Mouse (Mus musculus) hindbrain, embryonic 10.5 days (tissue): ENCODE results near the gene Rad50. TPM values are rescaled to one million over a fixed set of nuclear protein-coding genes. Genes with fewer than 3 reads are reported as not detected.

Experiments
- DNase-seq: peaks from one replicate; pipeline ENCODE4 v3.0.0-alpha.2; 2017; ENCODE audit warnings: low spot score
- H3K27ac ChIP-seq: fragments of 300-500 bp; sonication (generic); 2 replicates; pipeline ENCODE4 v1.5.1; 2016; ENCODE audit warnings: mild to moderate bottlenecking, moderate library complexity
- H3K27me3 ChIP-seq: fragments of 300-500 bp; sonication (generic); 2 replicates; pipeline ENCODE4 v1.6.1; 2016; ENCODE audit warnings: mild to moderate bottlenecking; ENCODE audit not compliant: poor library complexity, insufficient read depth, severe bottlenecking
- H3K36me3 ChIP-seq: fragments of 300-500 bp; sonication (generic); 2 replicates; pipeline ENCODE4 v1.6.1; 2016; ENCODE audit warnings: mild to moderate bottlenecking, moderate library complexity
- H3K4me1 ChIP-seq: fragments of 300-500 bp; sonication (generic); replicated peaks from 2 replicates; pipeline ENCODE4 v1.6.1; 2016; ENCODE audit warnings: mild to moderate bottlenecking
- H3K4me3 ChIP-seq: fragments of 300-500 bp; sonication (generic); 2 replicates; pipeline ENCODE4 v1.5.1; 2016; ENCODE audit warnings: mild to moderate bottlenecking, moderate library complexity
- H3K9me3 ChIP-seq: fragments of 300-500 bp; sonication (generic); 2 replicates; pipeline ENCODE4 v1.6.1; 2016; ENCODE audit warnings: mild to moderate bottlenecking, moderate library complexity
- WGBS: fragments of 180-500 bp; shearing (Covaris S2); methylation state at CpG from one replicate; pipeline ENCODE4 v1.1.7; 2016; 5-methylcytosine and 5-hydroxymethylcytosine counted together
- polyA plus RNA-seq: library from polyadenylated mRNA; unstranded; fragments of >200 nt; fragmentation: Nextera tagmentation; extraction: Ambion mirVana; gene quantifications from 2 replicates; pipeline ENCODE4 v1.2.1, GENCODE M21; 2016

The Rad50 gene
- polyA plus RNA-seq, 1 experiment from 2014 or later: 13.7 TPM

DNA sequence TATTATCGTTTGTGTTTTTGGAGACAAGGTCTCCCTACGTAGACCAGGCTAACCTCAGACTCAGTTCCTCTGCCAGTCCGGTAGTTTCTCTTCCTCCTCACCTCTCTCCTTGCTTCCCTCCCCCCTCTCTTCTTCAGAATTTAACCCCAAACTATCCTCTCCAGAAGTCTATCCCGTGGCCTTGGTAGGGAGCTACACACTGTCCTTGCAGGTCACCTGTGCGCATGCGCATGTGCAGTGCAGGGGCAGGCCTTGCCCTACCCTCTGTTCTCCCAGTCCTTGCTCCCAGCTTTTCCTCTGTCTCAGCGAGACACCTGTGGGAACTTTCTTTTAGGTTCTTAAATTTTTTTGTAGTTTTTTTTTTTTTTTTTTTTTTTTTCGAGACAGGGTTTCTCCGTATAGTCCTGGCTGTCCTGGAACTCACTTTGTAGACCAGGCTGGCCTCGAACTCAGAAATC is 69.3 kb downstream of the Rad50 start:
- Histone ChIP-seq H3K4me3 (no peak overlapping the region), H3K27me3 (peaks cover 49% of the 10 kb centered on the region), H3K27ac (no peak overlapping the region), H3K9me3 (no peaks in the 10 kb centered on the region), H3K4me1 (peaks cover 18% of the 10 kb centered on the region), H3K36me3 (no peaks in the 10 kb centered on the region)
- 81% methylated on average over 10 of the region's 10 CpGs for WGBS
- DNase-seq: no peak

DNA sequence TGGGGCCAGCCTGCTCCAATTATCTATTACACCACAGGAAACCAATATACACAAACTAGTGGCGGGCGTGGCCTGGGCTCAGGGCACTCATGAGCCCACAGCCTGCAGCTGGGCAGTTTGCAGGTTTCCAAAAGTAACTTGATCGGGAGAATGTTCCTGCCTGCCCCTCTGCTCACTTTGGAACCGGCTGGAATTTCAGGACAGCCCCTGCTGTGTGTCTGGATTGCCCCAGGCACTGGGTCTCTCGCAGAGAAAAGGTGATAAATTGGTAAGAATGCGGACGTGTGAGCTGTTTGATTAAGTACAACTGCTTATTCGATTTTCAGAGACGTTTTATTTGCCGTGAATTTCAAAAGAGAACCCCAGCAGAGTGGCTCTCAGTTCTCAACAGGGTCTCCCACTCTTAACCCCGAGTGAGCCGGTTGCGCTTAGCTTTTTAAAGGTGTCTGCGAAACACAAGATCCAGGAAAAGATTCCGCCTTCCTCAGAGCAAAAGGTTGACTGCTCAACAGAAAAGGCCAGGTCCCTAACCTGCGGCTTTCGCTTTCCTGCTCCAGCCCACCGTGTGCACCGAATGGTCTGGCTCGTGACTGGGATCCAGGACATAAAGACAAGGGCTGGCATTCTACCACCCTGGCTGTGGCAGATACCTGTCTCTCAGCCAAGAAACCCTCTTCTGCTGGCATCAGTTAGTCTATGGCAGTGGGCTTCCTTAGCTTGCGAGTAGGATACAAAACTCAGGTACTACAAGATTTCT is 69.9 kb downstream of the Rad50 start:
- peak; percentile 38 for DNase-seq
- Histone ChIP-seq H3K27me3 (peaks cover 49% of the 10 kb centered on the region), H3K27ac (no peak overlapping the region), H3K4me1 (peaks cover 18% of the 10 kb centered on the region), H3K36me3 (no peaks in the 10 kb centered on the region), H3K4me3 (no peak overlapping the region), H3K9me3 (no peaks in the 10 kb centered on the region)
- 24% methylated on average over 21 of the region's 21 CpGs for WGBS

DNA sequence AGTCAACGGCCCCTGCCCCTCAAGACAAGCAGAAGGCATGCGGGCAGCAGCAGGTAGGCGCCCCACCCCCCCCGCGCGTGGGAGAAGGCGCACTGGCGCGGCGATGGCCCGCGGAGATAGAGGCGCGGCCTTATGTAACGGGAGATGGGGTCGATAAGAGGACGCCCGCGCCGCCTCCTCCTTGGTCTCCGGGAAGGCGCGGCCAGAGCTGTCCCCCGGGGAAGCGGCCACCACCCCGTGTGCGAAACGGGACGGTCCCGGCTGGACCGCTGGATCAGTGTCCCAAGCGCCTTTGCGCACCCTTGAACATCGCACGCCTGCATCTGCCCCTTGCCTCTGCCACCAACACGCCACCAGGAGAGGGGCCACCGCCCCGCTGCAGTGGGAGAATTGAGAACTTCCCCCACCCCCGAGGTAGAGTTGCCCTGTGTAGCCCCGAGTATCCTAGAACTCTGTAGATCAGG is 70.9 kb downstream of the Rad50 start:
- Histone ChIP-seq H3K36me3 (no peaks in the 10 kb centered on the region), H3K4me3 (peak overlapping the region; percentile 54), H3K4me1 (peaks cover 18% of the 10 kb centered on the region), H3K27me3 (peaks cover 49% of the 10 kb centered on the region), H3K9me3 (no peaks in the 10 kb centered on the region), H3K27ac (peak overlapping the region; percentile 66)
- DNase-seq: peak; percentile 17
- WGBS: 2% methylated on average over 40 of the region's 40 CpGs

DNA sequence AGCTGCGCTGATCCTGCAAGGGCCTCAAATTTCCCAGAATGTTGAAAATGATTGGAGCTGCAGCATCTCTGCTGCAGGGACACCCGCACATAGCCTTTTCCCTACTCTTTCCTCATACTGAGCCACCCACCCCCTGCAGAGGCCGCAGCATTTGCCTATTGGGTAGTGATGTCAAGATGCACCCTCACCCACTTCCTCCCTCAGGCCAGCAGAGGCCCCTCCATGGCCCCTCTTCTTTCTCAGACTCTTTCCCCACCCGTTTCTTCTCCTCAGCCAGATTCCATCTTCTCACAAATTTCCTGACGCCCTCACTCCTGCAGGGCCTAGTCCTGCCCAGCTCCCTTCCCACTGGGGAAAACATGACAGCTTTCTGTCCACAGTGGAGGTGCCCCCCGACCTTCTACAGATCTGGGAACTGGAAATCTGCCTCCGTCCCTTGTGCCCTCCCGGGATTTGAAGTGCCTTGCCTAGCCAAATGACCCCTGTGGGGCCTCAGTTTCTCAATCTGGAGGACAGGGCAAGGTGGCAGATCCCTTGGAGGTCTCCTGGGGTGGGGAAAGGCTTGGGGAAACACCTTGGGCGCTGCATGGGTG is 71.4 kb downstream of the Rad50 start:
- whole genome bisulfite sequencing: 35% methylated on average over 9 of the region's 9 CpGs
- peak overlapping the region; percentile 54 for H3K4me3 ChIP-seq
- H3K27ac ChIP-seq: peak overlapping the region; percentile 66
- no peaks in the 10 kb centered on the region for H3K36me3 ChIP-seq
- peaks cover 18% of the 10 kb centered on the region for H3K4me1 ChIP-seq
- H3K9me3 ChIP-seq: no peaks in the 10 kb centered on the region
- H3K27me3 ChIP-seq: peaks cover 49% of the 10 kb centered on the region
- no peak for DNase-seq

DNA sequence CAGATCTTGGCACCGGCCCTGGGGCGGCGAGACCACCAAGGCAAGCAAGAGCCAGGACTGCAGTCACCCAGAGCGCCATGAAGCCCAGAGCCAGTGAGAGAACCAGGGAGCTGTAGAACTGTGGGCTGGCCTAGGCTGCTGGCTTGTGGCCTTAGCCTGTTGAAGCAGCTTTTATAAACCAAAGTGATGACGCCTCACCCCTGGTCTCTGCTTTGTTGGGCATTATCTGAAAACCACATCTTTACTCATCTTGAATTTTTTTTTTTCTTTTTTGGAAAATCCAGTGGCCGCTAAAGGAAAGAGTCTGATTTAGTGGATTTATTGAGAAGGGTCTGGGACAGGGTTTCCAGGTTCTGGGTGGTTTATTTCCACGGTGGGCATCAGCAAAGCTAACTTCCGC is 72.6 kb downstream of the Rad50 start, which contains the start of gene Il13:
Il13 (minus strand) TSS at position 147 of the 400 bp plus-strand sequence.
- no peak within 1 kb of the TSS for H3K4me3 ChIP-seq

DNA sequence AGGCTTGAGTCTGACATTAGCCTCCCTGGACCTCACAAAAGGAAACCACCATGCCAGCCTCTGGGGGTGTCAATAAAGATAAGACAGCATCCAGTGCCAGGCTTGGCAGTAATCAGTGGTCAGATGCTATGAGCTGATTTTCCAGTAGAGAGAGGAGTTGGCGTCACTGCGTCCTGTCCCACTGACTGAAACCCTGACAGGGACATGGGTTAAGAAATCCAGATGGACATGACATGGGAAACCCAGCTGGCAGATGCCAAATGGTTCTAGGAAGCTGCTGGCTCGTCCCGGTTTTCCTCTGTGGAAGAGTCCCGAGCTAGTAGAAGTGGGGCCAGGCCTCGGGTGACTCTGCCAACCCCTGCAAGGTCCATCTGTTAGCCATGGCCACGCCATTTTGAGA is 73.5 kb downstream of the Rad50 start:
- Histone ChIP-seq H3K4me1 (peaks cover 18% of the 10 kb centered on the region), H3K4me3 (no peak overlapping the region), H3K9me3 (no peaks in the 10 kb centered on the region), H3K27me3 (peaks cover 49% of the 10 kb centered on the region), H3K36me3 (no peaks in the 10 kb centered on the region), H3K27ac (no peak overlapping the region)
- 88% methylated on average over 7 of the region's 7 CpGs for WGBS
- no peak for DNase-seq

More for the DNA sequence above, 72.6 kb downstream of the Rad50 start, which contains the start of gene Il13:
- no peak for DNase-seq
- WGBS: 91% methylated on average over 8 of the region's 8 CpGs
- Histone ChIP-seq H3K4me1 (peaks cover 18% of the 10 kb centered on the region), H3K27ac (no peak within 1 kb of the TSS), H3K27me3 (peaks cover 49% of the 10 kb centered on the region), H3K9me3 (no peaks in the 10 kb centered on the region), H3K36me3 (no peaks in the 10 kb centered on the region)

DNA sequence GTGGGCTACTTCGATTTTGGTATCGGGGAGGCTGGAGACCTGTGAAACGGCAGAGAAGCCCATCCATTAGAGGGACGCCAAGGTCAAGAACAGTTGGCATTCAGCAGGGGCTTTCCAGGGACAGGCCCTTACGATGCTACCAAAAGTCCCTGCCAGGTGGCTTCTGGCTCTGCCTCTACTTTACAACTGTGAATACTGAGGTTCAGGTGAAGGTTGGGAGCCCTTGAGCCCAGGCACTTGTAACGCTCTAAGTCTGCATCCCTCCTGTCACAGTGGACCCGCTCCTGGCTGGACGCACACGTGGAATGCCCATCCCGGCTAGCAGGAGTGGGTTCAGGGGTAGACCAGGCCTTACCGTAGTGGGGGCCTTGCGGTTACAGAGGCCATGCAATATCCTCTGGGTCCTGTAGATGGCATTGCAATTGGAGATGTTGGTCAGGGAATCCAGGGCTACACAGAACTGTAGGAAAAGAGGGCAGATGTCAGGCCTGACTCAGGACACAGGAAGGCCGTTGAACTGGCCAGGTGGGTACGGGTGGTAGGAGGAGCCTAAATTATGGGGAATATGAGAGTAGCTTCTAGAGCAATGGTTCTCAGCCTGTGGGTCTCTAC is 74.9 kb downstream of the Rad50 start:
- WGBS: 71% methylated on average over 14 of the region's 14 CpGs
- H3K36me3 ChIP-seq: no peaks in the 10 kb centered on the region
- H3K4me1 ChIP-seq: peaks cover 24% of the 10 kb centered on the region
- no peak overlapping the region for H3K27ac ChIP-seq
- no peak overlapping the region for H3K4me3 ChIP-seq
- no peaks in the 10 kb centered on the region for H3K9me3 ChIP-seq
- DNase-seq: peak; percentile 24
- peaks cover 42% of the 10 kb centered on the region for H3K27me3 ChIP-seq

DNA sequence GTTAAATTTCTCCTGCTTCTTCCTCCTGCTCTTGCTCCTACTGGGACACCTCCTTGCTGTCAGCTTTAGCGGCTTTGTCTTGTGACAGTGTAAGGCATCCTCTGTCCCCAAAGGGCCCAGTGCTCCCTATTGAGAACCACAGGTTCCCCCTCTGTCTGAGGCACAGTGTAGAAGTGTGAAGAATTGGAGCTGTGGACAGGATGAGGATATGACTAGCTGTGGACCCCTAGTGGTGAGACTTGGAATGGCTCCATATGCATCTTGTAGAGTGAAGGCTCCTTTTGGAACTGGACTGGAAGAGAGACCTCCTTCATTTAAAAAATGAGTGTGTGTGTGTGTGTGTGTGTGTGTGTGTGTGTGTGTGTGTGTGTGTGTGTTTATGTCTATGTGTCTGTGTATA is 79.3 kb downstream of the Rad50 start:
- Histone ChIP-seq H3K4me1 (peaks cover 14% of the 10 kb centered on the region; the same call in 1 of the 2 replicates), H3K4me3 (no peak overlapping the region), H3K36me3 (no peaks in the 10 kb centered on the region), H3K27me3 (peaks cover 7% of the 10 kb centered on the region), H3K9me3 (no peaks in the 10 kb centered on the region), H3K27ac (no peak overlapping the region)
- peak; percentile 78 for DNase-seq
- 7% methylated on average over 1 of the region's 1 CpGs for WGBS

DNA sequence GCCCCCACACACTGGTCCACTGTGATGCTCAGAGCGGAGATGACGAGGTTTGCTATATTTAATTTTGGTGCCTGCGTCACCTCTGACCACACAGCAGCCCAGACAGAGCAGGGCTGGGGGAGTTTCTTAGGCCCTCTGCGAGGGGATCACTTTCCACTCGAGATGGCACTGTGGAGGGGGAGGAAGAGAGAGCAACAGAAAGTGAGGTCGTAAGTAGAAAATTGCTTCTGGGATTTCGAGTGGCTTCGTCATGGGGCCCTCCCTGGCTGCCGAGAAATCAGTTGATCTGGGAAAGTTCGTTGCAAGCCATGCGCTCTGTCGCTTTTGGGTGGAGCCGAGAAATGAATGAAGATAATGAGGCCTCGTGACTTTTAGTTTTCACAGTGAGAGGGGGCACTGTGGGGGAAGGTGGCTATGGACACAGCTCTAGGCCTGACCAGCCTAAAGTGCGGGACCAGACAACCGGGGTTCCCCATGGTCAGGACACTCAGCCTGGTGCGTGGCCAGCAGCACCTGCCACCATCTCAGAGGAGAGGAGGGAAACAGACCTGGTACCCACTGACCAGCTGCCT is 80.2 kb downstream of the Rad50 start:
- Histone ChIP-seq H3K9me3 (no peaks in the 10 kb centered on the region), H3K27ac (no peak overlapping the region)
- WGBS: 76% methylated on average over 17 of the region's 17 CpGs

DNA sequence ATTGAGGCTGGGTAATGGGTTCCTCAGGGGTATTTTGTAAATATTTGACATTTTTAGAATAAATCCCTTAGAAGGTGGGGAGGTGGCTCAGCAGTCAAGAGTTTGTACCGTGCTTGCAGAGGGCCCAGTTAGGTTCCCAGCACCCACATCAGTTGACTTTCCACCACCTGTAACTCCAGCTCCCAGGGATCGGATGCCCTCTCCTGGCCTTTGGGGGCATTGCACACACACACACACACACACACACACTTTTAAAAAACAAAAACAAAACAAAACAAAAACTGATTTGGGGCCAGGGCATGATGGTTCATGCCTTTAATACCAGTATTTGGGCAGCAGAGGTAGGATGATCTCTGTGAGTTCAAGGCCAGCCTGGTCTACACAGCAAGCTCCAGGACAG is 83.0 kb downstream of the Rad50 start:
- H3K27ac ChIP-seq: no peak overlapping the region
- no peak overlapping the region for H3K4me3 ChIP-seq
- H3K27me3 ChIP-seq: peaks cover 6% of the 10 kb centered on the region
- no peaks in the 10 kb centered on the region for H3K9me3 ChIP-seq
- H3K36me3 ChIP-seq: no peaks in the 10 kb centered on the region
- no peak for DNase-seq
- whole genome bisulfite sequencing: 97% methylated on average over 2 of the region's 2 CpGs
- H3K4me1 ChIP-seq: peaks cover 14% of the 10 kb centered on the region; the same call in 1 of the 2 replicates

More for the DNA sequence above, 80.2 kb downstream of the Rad50 start:
- H3K4me3 ChIP-seq: no peak overlapping the region
- no peak for DNase-seq
- peaks cover 14% of the 10 kb centered on the region; the same call in 1 of the 2 replicates for H3K4me1 ChIP-seq
- H3K36me3 ChIP-seq: no peaks in the 10 kb centered on the region
- peaks cover 6% of the 10 kb centered on the region for H3K27me3 ChIP-seq

DNA sequence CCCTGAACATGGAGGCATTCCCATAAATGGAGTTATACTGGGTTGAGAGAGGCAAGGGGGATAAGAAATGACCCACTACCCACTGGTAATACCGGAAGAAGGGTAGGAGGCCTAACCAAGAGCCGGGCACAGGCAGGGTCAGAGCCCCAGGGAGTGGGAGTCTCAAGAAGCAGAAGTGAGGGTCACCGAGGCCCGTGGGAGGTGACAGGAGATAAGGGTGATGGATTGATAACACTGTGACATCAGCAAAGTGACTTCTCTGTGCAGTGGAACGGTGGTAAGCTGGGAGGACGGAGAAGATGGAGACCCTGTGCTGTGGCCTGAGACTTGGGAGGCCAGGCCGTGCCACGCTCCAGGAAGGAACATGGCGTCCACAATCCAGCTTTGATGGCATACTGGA is 83.5 kb downstream of the Rad50 start:
- Histone ChIP-seq H3K4me1 (peaks cover 14% of the 10 kb centered on the region; the same call in 1 of the 2 replicates), H3K27ac (no peak overlapping the region), H3K27me3 (peaks cover 6% of the 10 kb centered on the region), H3K9me3 (no peaks in the 10 kb centered on the region), H3K36me3 (no peaks in the 10 kb centered on the region), H3K4me3 (no peak overlapping the region)
- DNase-seq: no peak
- 92% methylated on average over 9 of the region's 9 CpGs for WGBS

DNA sequence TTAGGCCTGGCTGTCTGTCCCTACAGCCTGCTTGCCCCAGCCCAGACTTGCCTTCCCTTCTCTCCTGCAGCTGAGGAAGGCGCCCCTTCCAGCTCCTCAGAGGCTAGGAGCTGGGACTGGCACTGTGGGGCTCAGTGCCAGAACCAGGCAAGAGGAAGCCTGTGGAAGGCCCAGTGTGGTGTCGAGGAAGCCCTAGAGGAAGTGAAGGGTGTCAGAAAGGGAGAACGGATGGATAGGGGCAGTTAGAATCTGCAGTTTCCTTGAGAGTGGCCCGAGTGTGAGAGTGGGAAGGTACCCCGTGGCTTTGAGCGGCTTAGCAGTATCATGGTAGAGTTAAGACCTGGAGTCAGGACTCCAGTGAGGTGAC is 84.7 kb downstream of the Rad50 start:
- no peak for DNase-seq
- H3K4me3 ChIP-seq: no peak overlapping the region
- H3K4me1 ChIP-seq: peaks cover 14% of the 10 kb centered on the region
- no peaks in the 10 kb centered on the region for H3K36me3 ChIP-seq
- WGBS: 79% methylated on average over 6 of the region's 6 CpGs
- no peak overlapping the region for H3K27ac ChIP-seq
- H3K27me3 ChIP-seq: peaks cover 6% of the 10 kb centered on the region
- no peaks in the 10 kb centered on the region for H3K9me3 ChIP-seq
